10 mouse cellular contexts compared by ENCODE assay signal in genomic region chr15:83252060-83252459, GRCm38 (mm10). TPM values are rescaled to one million over a fixed set of nuclear protein-coding genes. Genes with fewer than 3 reads are reported as not detected.
DNase-seq lines count a peak whose midpoint lies in the region; TF ChIP-seq lines count a peak whose summit lies in the region.
"Had no signal": no experiment of that assay in that cellular context is flagged by ENCODE, and none has a peak within 500 bp of the region (broad histone marks: within the 10 kb centered on the region; RNA-seq: fewer than 3 reads in every experiment).

No protein-coding gene starts in this region.

- intact Hi-C loops in left cerebral cortex, adult 2 months (cut with DNase I), result no loop called here
- intact Hi-C loops in left cerebral cortex, postnatal 14 days (cut with DNase I), result no loop called here

- peak overlapping the region; percentile 57; the same call in 1 of the 2 replicates for H3K4me3 ChIP-seq in left cerebral cortex, adult 2 months

- TF ChIP-seq CTCF in left cerebral cortex, adult 2 months (IDR thresholded peaks at IDR 0.05), result no peak; the same call in 1 of the 2 replicates

- H3K27ac ChIP-seq in left cerebral cortex, adult 2 months, result no peak overlapping the region

- DNase-seq in left cerebral cortex, adult 2 months (ENCODE audit: extremely low spot score in 1 of 2, low spot score in 2 of 2), result no peak
- DNase-seq in left cerebral cortex, adult 11 months (ENCODE audit: low spot score), result no peak
- DNase-seq in gastrocnemius, postnatal 10 days, result peak; percentile 41
- peak; percentile 46 for DNase-seq in kidney, adult 11 months
- DNase-seq in lung, postnatal 4 days, result peak; percentile 24 to 40
- no peak for DNase-seq in spleen, postnatal 4 days (ENCODE audit: low spot score in 2 of 2)
- DNase-seq in ovary, adult 18-20 months (ENCODE audit: low spot score), result no peak
- no peak for DNase-seq in left cerebral cortex, postnatal 14 days (ENCODE audit: low spot score in 2 of 2)
- DNase-seq: cerebellum, adult 18-20 months had no signal

RNA-seq across cellular contexts. Expression of gene A4galt, which starts 0.5 kb away (rescaled TPM):
- 1 to 10 TPM; 1.9 to 4.5 TPM for total RNA-seq in left cerebral cortex, adult 2 months (2021)
- 1 to 10 TPM; 5.3 to 7.0 TPM for total RNA-seq in gastrocnemius, postnatal 10 days (2021)
- 1 to 10 TPM; 2.4 to 3.5 TPM for total RNA-seq in left cerebral cortex, postnatal 14 days (2021)
- total RNA-seq: neutrophil, adult 5-6 weeks had no signal

Comparison
In these comparisons a context has a peak if more than half of its experiments do, and no peak if none do; other contexts are left out.
1. DNase-seq: peak in gastrocnemius, postnatal 10 days (single experiment), kidney, adult 11 months (single experiment) and lung, postnatal 4 days (2 of 2); none in left cerebral cortex, adult 2 months (0 of 2), left cerebral cortex, adult 11 months (single experiment), spleen, postnatal 4 days (0 of 2), ovary, adult 18-20 months (single experiment) and left cerebral cortex, postnatal 14 days (0 of 2).